Mouse (Mus musculus) lung, postnatal 0 days (tissue): ENCODE results near the gene Mylk2.

Source experiments
- CTCF ChIP-seq: IDR thresholded peaks from 2 replicates; pipeline ENCODE4 v1.5.1; 2016; ENCODE audit warnings: antibody characterized with exemption, mild to moderate bottlenecking
- EP300 ChIP-seq: IDR thresholded peaks from 2 replicates; pipeline ENCODE4 v1.6.1; 2016; ENCODE audit warnings: antibody characterized with exemption, mild to moderate bottlenecking, control low read depth

- TF ChIP-seq CTCF, result no peak
- TF ChIP-seq EP300, result no peak
These were observed 1.3 kb upstream of the Mylk2 start for GRCm38 (mm10) chr2:152909848-152910247.
